ENCODE assay signal across 21 mouse cellular contexts in genomic region chr12:77527499-77527898, GRCm38 (mm10).
A peak's percentile ranks its signal among the peaks of the same experiment; 100 is the strongest.
DNase-seq lines count a peak whose midpoint lies in the region; ATAC-seq and TF ChIP-seq lines count a peak whose summit lies in the region.
"Had no signal": no experiment of that assay in that cellular context is flagged by ENCODE, and none has a peak within 500 bp of the region (broad histone marks: within the 10 kb centered on the region; RNA-seq: fewer than 3 reads in every experiment).

No protein-coding gene starts in this region.

- no peak overlapping the region for H3K9ac ChIP-seq in kidney, embryonic 14.5 days (ENCODE audit: low read depth, low read length)
- H3K9ac ChIP-seq in intestine, postnatal 0 days (ENCODE audit: low read depth, low read length): no peak overlapping the region
- H3K9ac ChIP-seq: embryonic facial prominence, embryonic 12.5 days; hindbrain, embryonic 12.5 days; limb, embryonic 15.5 days; midbrain, embryonic 15.5 days had no signal

- no peaks in the 10 kb centered on the region for H3K27me3 ChIP-seq in kidney, embryonic 14.5 days (ENCODE audit: control insufficient read depth, insufficient read depth, low read length)
- H3K27me3 ChIP-seq in intestine, postnatal 0 days (replicated peaks; ENCODE audit: control insufficient read depth, insufficient read depth, low read length): no peaks in the 10 kb centered on the region
- H3K27me3 ChIP-seq: embryonic facial prominence, embryonic 12.5 days; hindbrain, embryonic 12.5 days; limb, embryonic 15.5 days; megakaryocyte, embryonic 14.5 days; midbrain, embryonic 15.5 days had no signal

- TF ChIP-seq CTCF in intestine, postnatal 0 days (IDR thresholded peaks at IDR 0.05; ENCODE audit: low read depth): no peak

- ATAC-seq in kidney, embryonic 14.5 days (ENCODE audit: low FRiP score, low TSS enrichment): no peak
- no peak for ATAC-seq in intestine, postnatal 0 days
- ATAC-seq: forebrain, embryonic 14.5 days; inflammation-experienced regulatory T-cells, adult 6 months; midbrain, embryonic 15.5 days had no signal

- H3K4me2 ChIP-seq in kidney, embryonic 14.5 days (replicated peaks; ENCODE audit: low read depth, low read length): no peak overlapping the region
- H3K4me2 ChIP-seq in intestine, postnatal 0 days (replicated peaks; ENCODE audit: low read depth): no peak overlapping the region
- H3K4me2 ChIP-seq: embryonic facial prominence, embryonic 12.5 days; hindbrain, embryonic 12.5 days; limb, embryonic 15.5 days; midbrain, embryonic 15.5 days had no signal

- H3K36me3 ChIP-seq in kidney, embryonic 14.5 days (ENCODE audit: control insufficient read depth, insufficient read depth, low read length): no peaks in the 10 kb centered on the region
- no peaks in the 10 kb centered on the region for H3K36me3 ChIP-seq in intestine, postnatal 0 days (ENCODE audit: control insufficient read depth, insufficient read depth)
- H3K36me3 ChIP-seq: embryonic facial prominence, embryonic 12.5 days; heart, embryonic 10.5 days; hindbrain, embryonic 12.5 days; limb, embryonic 15.5 days; midbrain, embryonic 15.5 days had no signal

- H3K9me3 ChIP-seq in kidney, embryonic 14.5 days (ENCODE audit: control insufficient read depth, low read length): no peaks in the 10 kb centered on the region
- H3K9me3 ChIP-seq in intestine, postnatal 0 days (ENCODE audit: control insufficient read depth): no peaks in the 10 kb centered on the region
- H3K9me3 ChIP-seq: embryonic facial prominence, embryonic 12.5 days; heart, embryonic 10.5 days; hindbrain, embryonic 12.5 days; limb, embryonic 15.5 days; midbrain, embryonic 15.5 days had no signal

- H3K4me1 ChIP-seq in kidney, embryonic 14.5 days (ENCODE audit: control insufficient read depth, insufficient read depth, low read length): no peaks in the 10 kb centered on the region
- no peaks in the 10 kb centered on the region for H3K4me1 ChIP-seq in intestine, postnatal 0 days (replicated peaks; ENCODE audit: control insufficient read depth, insufficient read depth, low read length)
- H3K4me1 ChIP-seq: embryonic facial prominence, embryonic 12.5 days; heart, embryonic 10.5 days; limb, embryonic 15.5 days had no signal

- WGBS in kidney, embryonic 14.5 days: 53% methylated on average over 1 of the region's 1 CpGs
- WGBS in intestine, postnatal 0 days: 69% methylated on average over 1 of the region's 1 CpGs

- H3K4me3 ChIP-seq in kidney, embryonic 14.5 days (ENCODE audit: low read length): no peak overlapping the region
- no peak overlapping the region for H3K4me3 ChIP-seq in intestine, postnatal 0 days (ENCODE audit: low read depth, low read length)
- H3K4me3 ChIP-seq: embryonic facial prominence, embryonic 12.5 days; erythroblast, embryonic 14.5 days; heart, embryonic 10.5 days; hindbrain, embryonic 12.5 days; layer of hippocampus, adult 2 months; limb, embryonic 15.5 days; megakaryocyte, embryonic 14.5 days; midbrain, embryonic 15.5 days had no signal

- peak; percentile 7 for DNase-seq in kidney, adult 9 months
- DNase-seq in brain, adult 2 months (ENCODE audit: low read depth, low spot score): peak; percentile 15
- peak; percentile 32 to 51 for DNase-seq in cerebellum, adult 18-20 months
- DNase-seq in cerebellum, postnatal 25 days: peak; percentile 51 to 61
- no peak for DNase-seq in right cerebral cortex, postnatal 14 days
- DNase-seq in ovary, postnatal 14 days (ENCODE audit: low spot score): no peak
- DNase-seq: gastrocnemius, postnatal 25 days; layer of hippocampus, postnatal 36 days; lung, postnatal 14 days had no signal

- H3K27ac ChIP-seq in kidney, embryonic 14.5 days (ENCODE audit: low read depth, low read length): no peak overlapping the region
- H3K27ac ChIP-seq in intestine, postnatal 0 days (ENCODE audit: low read depth, low read length): no peak overlapping the region
- H3K27ac ChIP-seq: embryonic facial prominence, embryonic 12.5 days; heart, embryonic 10.5 days; hindbrain, embryonic 12.5 days; layer of hippocampus, adult 2 months; limb, embryonic 15.5 days; midbrain, embryonic 15.5 days had no signal

Comparison
In these comparisons a context has a peak if more than half of its experiments do, and no peak if none do; other contexts are left out.
1. DNase-seq: peak in kidney, adult 9 months (single experiment), brain, adult 2 months (single experiment), cerebellum, adult 18-20 months (2 of 2) and cerebellum, postnatal 25 days (2 of 2); none in right cerebral cortex, postnatal 14 days (single experiment) and ovary, postnatal 14 days (single experiment).